Mouse (Mus musculus): ENCODE measurements around the gene Fam155a.

- TF ChIP-seq CTCF (IDR thresholded peaks at IDR 0.05; ENCODE audit: low read depth) = no peak
- TF ChIP-seq EP300 (IDR thresholded peaks at IDR 0.05; ENCODE audit: low read depth) = no peak
Measured at GRCm38 (mm10) chr8:9191682-9192081, 579.3 kb downstream of the Fam155a start.

Measured in heart, postnatal 0 days (tissue).